Mouse (Mus musculus) neural tube, embryonic 14.5 days (tissue): Measurements from ENCODE around the gene Casq2. TPM values are rescaled to one million over a fixed set of nuclear protein-coding genes. Genes with fewer than 3 reads are reported as not detected.

ENCODE experiments used
- ATAC-seq: fragments of 200-750 bp; cut with Nextera tagmentation; 2 replicates; pipeline ENCODE4 v1.8.0; 2017; ENCODE audit warnings: low read depth, mild to moderate bottlenecking, moderate TSS enrichment, moderate library complexity
- H3K27ac ChIP-seq: fragments of 300-500 bp; sonication (generic); 2 replicates; pipeline ENCODE4 v1.5.1; 2014; ENCODE audit warnings: low read depth, mild to moderate bottlenecking, control low read depth, low read length, moderate library complexity, mixed read lengths
- H3K27me3 ChIP-seq: fragments of 300-500 bp; sonication (generic); 2 replicates; pipeline ENCODE4 v1.6.1; 2014; ENCODE audit warnings: low read length; ENCODE audit not compliant: control insufficient read depth, insufficient read depth
- H3K36me3 ChIP-seq: fragments of 300-500 bp; sonication (generic); 2 replicates; pipeline ENCODE4 v1.6.1; 2014; ENCODE audit warnings: low read length, mixed read lengths; ENCODE audit not compliant: control insufficient read depth, insufficient read depth
- H3K4me1 ChIP-seq: fragments of 300-500 bp; sonication (generic); 2 replicates; pipeline ENCODE4 v1.6.1; 2014; ENCODE audit warnings: low read length; ENCODE audit not compliant: control insufficient read depth, insufficient read depth
- H3K4me2 ChIP-seq: fragments of 300-500 bp; sonication (generic); 2 replicates; pipeline ENCODE4 v1.6.1; 2014; ENCODE audit warnings: mild to moderate bottlenecking, low read depth, low read length, control low read depth
- H3K4me3 ChIP-seq: fragments of 300-500 bp; sonication (generic); 2 replicates; pipeline ENCODE4 v1.5.1; 2014; ENCODE audit warnings: low read depth, low read length, control low read depth, mixed read lengths
- H3K9ac ChIP-seq: fragments of 300-500 bp; sonication (generic); replicated peaks from 2 replicates; pipeline ENCODE4 v1.6.1; 2014; ENCODE audit warnings: low read depth, mild to moderate bottlenecking, control low read depth, low read length, mixed read lengths
- H3K9me3 ChIP-seq: fragments of 300-500 bp; sonication (generic); 2 replicates; pipeline ENCODE4 v1.6.1; 2016; ENCODE audit warnings: low read length; ENCODE audit not compliant: control insufficient read depth
- WGBS: fragments of 180-500 bp; shearing (Covaris S2); extraction: QIAGEN DNeasy Blood & Tissue Kit; methylation state at CpG from one replicate; pipeline ENCODE4 v1.1.7; 2014; 5-methylcytosine and 5-hydroxymethylcytosine counted together
- polyA plus RNA-seq: library from polyadenylated mRNA; unstranded; fragments of >200 nt; fragmentation: Nextera tagmentation; extraction: Ambion mirVana; gene quantifications from 2 replicates; pipeline ENCODE4 v1.2.1, GENCODE M21; 2014

Casq2 gene
- 0.67 and 0.75 TPM in 2 replicates for polyA plus RNA-seq

- Histone ChIP-seq H3K27ac (no peak within 1 kb of the TSS), H3K27me3 (no peaks in the 10 kb centered on the region; the same call in 1 of the 2 replicates), H3K9me3 (no peaks in the 10 kb centered on the region), H3K4me3 (no peak within 1 kb of the TSS), H3K9ac (no peak within 1 kb of the TSS), H3K36me3 (no peaks in the 10 kb centered on the region), H3K4me2 (no peak within 1 kb of the TSS), H3K4me1 (no peaks in the 10 kb centered on the region)
- 82% methylated on average over 4 of the region's 4 CpGs for WGBS
- no peak for ATAC-seq
Observed at GRCm38 (mm10) chr3:102086283-102086682, at the start of gene Casq2. Gene Casq2 (plus strand): TSS chr3:102086415.

- H3K4me3 ChIP-seq, result no peak overlapping the region
- H3K4me1 ChIP-seq, result no peaks in the 10 kb centered on the region
- WGBS, result 88% methylated on average over 5 of the region's 5 CpGs
- H3K9me3 ChIP-seq, result no peaks in the 10 kb centered on the region
- ATAC-seq, result no peak
- no peaks in the 10 kb centered on the region for H3K27me3 ChIP-seq
- H3K27ac ChIP-seq, result no peak overlapping the region
- H3K36me3 ChIP-seq, result no peaks in the 10 kb centered on the region
- H3K4me2 ChIP-seq, result no peak overlapping the region
- H3K9ac ChIP-seq, result no peak overlapping the region
Observed at GRCm38 (mm10) chr3:102037806-102038205, 48.4 kb upstream of the Casq2 start.

GRCm38 (mm10) chr3:102038608-102039007 is 47.6 kb upstream of the Casq2 start:
- ATAC-seq, result no peak
- Histone ChIP-seq H3K4me2 (no peak overlapping the region), H3K4me1 (no peaks in the 10 kb centered on the region), H3K4me3 (no peak overlapping the region), H3K27me3 (no peaks in the 10 kb centered on the region), H3K27ac (no peak overlapping the region), H3K9ac (no peak overlapping the region), H3K36me3 (no peaks in the 10 kb centered on the region), H3K9me3 (no peaks in the 10 kb centered on the region)
- 79% methylated on average over 6 of the region's 6 CpGs for WGBS

- WGBS, result 92% methylated on average over 4 of the region's 4 CpGs
- no peak overlapping the region for H3K4me3 ChIP-seq
- H3K4me2 ChIP-seq, result no peak overlapping the region
- H3K36me3 ChIP-seq, result no peaks in the 10 kb centered on the region
- no peak for ATAC-seq
- H3K27me3 ChIP-seq, result no peaks in the 10 kb centered on the region
- H3K27ac ChIP-seq, result no peak overlapping the region
- no peak overlapping the region for H3K9ac ChIP-seq
- no peaks in the 10 kb centered on the region for H3K4me1 ChIP-seq
- H3K9me3 ChIP-seq, result no peaks in the 10 kb centered on the region
Observed at GRCm38 (mm10) chr3:102041632-102042031, 44.6 kb upstream of the Casq2 start.

- WGBS, result 38% methylated on average over 3 of the region's 3 CpGs
- no peak for ATAC-seq
Observed at GRCm38 (mm10) chr3:102045071-102045470, 41.1 kb upstream of the Casq2 start.

GRCm38 (mm10) chr3:102047532-102047931 is 38.7 kb upstream of the Casq2 start:
- no peak for ATAC-seq
- H3K4me1 ChIP-seq, result no peaks in the 10 kb centered on the region
- WGBS, result 92% methylated on average over 2 of the region's 2 CpGs
- no peak overlapping the region for H3K4me3 ChIP-seq
- no peaks in the 10 kb centered on the region for H3K9me3 ChIP-seq
- no peak overlapping the region for H3K27ac ChIP-seq
- H3K4me2 ChIP-seq, result no peak overlapping the region
- no peaks in the 10 kb centered on the region for H3K36me3 ChIP-seq
- no peak overlapping the region for H3K9ac ChIP-seq
- H3K27me3 ChIP-seq, result no peaks in the 10 kb centered on the region

More at GRCm38 (mm10) chr3:102045071-102045470, 41.1 kb upstream of the Casq2 start:
- H3K9ac ChIP-seq, result no peak overlapping the region
- no peak overlapping the region for H3K4me3 ChIP-seq
- no peaks in the 10 kb centered on the region for H3K36me3 ChIP-seq
- H3K27ac ChIP-seq, result no peak overlapping the region
- no peaks in the 10 kb centered on the region for H3K27me3 ChIP-seq
- H3K9me3 ChIP-seq, result no peaks in the 10 kb centered on the region
- H3K4me2 ChIP-seq, result no peak overlapping the region
- H3K4me1 ChIP-seq, result no peaks in the 10 kb centered on the region

GRCm38 (mm10) chr3:102049207-102050104 is 36.8 kb upstream of the Casq2 start:
- WGBS, result 21% methylated on average over 14 of the region's 14 CpGs
- no peak overlapping the region for H3K27ac ChIP-seq
- peak; percentile 82 for ATAC-seq

GRCm38 (mm10) chr3:102052036-102052435 is 34.2 kb upstream of the Casq2 start:
- Histone ChIP-seq H3K4me1 (no peaks in the 10 kb centered on the region), H3K27me3 (no peaks in the 10 kb centered on the region)

More at GRCm38 (mm10) chr3:102049207-102050104, 36.8 kb upstream of the Casq2 start:
- Histone ChIP-seq H3K9me3 (no peaks in the 10 kb centered on the region), H3K9ac (no peak overlapping the region), H3K36me3 (no peaks in the 10 kb centered on the region), H3K4me3 (no peak overlapping the region), H3K4me1 (no peaks in the 10 kb centered on the region), H3K4me2 (no peak overlapping the region), H3K27me3 (no peaks in the 10 kb centered on the region)

GRCm38 (mm10) chr3:102053293-102053692 is 32.9 kb upstream of the Casq2 start:
- no peaks in the 10 kb centered on the region for H3K9me3 ChIP-seq
- H3K9ac ChIP-seq, result no peak overlapping the region
- no peak for ATAC-seq
- no peak overlapping the region for H3K4me3 ChIP-seq
- H3K4me1 ChIP-seq, result no peaks in the 10 kb centered on the region
- H3K27me3 ChIP-seq, result no peaks in the 10 kb centered on the region
- H3K36me3 ChIP-seq, result no peaks in the 10 kb centered on the region
- H3K27ac ChIP-seq, result no peak overlapping the region
- no peak overlapping the region for H3K4me2 ChIP-seq
- 23% methylated on average over 8 of the region's 8 CpGs for WGBS

More at GRCm38 (mm10) chr3:102052036-102052435, 34.2 kb upstream of the Casq2 start:
- H3K9me3 ChIP-seq, result no peaks in the 10 kb centered on the region
- peak; percentile 33; the same call in 1 of the 2 replicates for ATAC-seq
- no peak overlapping the region for H3K4me2 ChIP-seq
- 25% methylated on average over 3 of the region's 3 CpGs for WGBS
- no peak overlapping the region for H3K27ac ChIP-seq
- H3K4me3 ChIP-seq, result no peak overlapping the region
- H3K36me3 ChIP-seq, result no peaks in the 10 kb centered on the region
- no peak overlapping the region for H3K9ac ChIP-seq
